Mouse (Mus musculus) liver, adult 2 months (tissue): ENCODE results near the gene Rln1.

ENCODE experiments used
- CTCF ChIP-seq: fragments of 200-500 bp; IDR thresholded peaks from 2 replicates; pipeline ENCODE4 v1.5.1; 2011; ENCODE audit warnings: low read depth, low read length, control low read depth
- POLR2A ChIP-seq: fragments of 200-500 bp; IDR thresholded peaks from 2 replicates; pipeline ENCODE4 v1.6.1; 2011; ENCODE audit warnings: low read length, control low read depth; ENCODE audit not compliant: insufficient read depth; ENCODE audit errors: extremely low read depth

- no peak for TF ChIP-seq CTCF
- TF ChIP-seq POLR2A, result no peak
Observed at GRCm38 (mm10) chr19:29363557-29363956, 29.1 kb upstream of the Rln1 start.
